Mouse (Mus musculus) cortical plate, adult 2 months (tissue): ENCODE results near the gene Slc52a3. TPM values are rescaled to one million over a fixed set of nuclear protein-coding genes. Genes with fewer than 3 reads are reported as not detected.
A peak's percentile ranks its signal among the peaks of the same experiment; 100 is the strongest.

Source experiments
- H3K27ac ChIP-seq: fragments of 200-500 bp; 2 replicates; pipeline ENCODE4 v1.5.1; 2012; ENCODE audit warnings: low read length, control low read depth, inconsistent platforms; ENCODE audit not compliant: insufficient read depth
- H3K4me1 ChIP-seq: fragments of 200-500 bp; 2 replicates; pipeline ENCODE4 v1.6.1; 2011; ENCODE audit warnings: low read length; ENCODE audit not compliant: control insufficient read depth, insufficient read depth
- H3K4me3 ChIP-seq: fragments of 200-500 bp; 2 replicates; pipeline ENCODE4 v1.5.1; 2011; ENCODE audit warnings: mild to moderate bottlenecking, low read length, control low read depth; ENCODE audit not compliant: insufficient read depth
- CTCF ChIP-seq: fragments of 200-500 bp; IDR thresholded peaks from 2 replicates; pipeline ENCODE4 v1.5.1; 2011; ENCODE audit warnings: mild to moderate bottlenecking, control low read depth, low read length; ENCODE audit not compliant: insufficient read depth; ENCODE audit errors: extremely low read depth
- POLR2A ChIP-seq: fragments of 200-500 bp; IDR thresholded peaks from 2 replicates; pipeline ENCODE4 v1.6.1; 2011; ENCODE audit warnings: mild to moderate bottlenecking, low read length, control low read depth; ENCODE audit not compliant: insufficient read depth; ENCODE audit errors: extremely low read depth
- polyA plus RNA-seq: library from polyadenylated mRNA; depleted of rRNA; stranded (reverse); fragments of >200 nt; gene quantifications from 2 replicates; pipeline ENCODE4 v1.2.3, GENCODE M21; 2012

The Slc52a3 gene
- polyA plus RNA-seq, 1 experiment: 3.3 TPM

DNA sequence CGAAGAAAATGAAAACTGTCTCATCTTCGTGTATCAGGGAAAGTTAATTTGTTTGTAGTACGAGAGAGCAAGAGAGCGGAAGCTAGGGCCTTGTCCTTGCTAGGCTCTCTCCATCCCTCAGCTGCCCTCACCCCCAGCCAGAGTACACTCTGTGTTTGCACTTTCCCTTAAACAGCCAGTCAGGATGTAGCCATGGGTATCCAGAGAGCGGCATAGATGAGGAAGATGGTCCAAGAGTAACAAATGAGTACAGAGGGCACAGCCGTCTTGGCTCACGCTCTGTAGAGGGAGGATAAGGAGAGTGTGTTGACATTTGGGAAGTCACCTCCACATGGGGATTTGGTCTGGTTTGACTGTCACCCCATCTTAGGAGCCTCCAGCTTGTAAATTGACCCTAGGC, 14.3 kb downstream of the Slc52a3 start:
- H3K4me1 ChIP-seq: no peaks in the 10 kb centered on the region; the same call in 1 of the 2 replicates
- no peak overlapping the region for H3K27ac ChIP-seq
- TF ChIP-seq POLR2A (no peak), CTCF (no peak)
- no peak overlapping the region for H3K4me3 ChIP-seq

DNA sequence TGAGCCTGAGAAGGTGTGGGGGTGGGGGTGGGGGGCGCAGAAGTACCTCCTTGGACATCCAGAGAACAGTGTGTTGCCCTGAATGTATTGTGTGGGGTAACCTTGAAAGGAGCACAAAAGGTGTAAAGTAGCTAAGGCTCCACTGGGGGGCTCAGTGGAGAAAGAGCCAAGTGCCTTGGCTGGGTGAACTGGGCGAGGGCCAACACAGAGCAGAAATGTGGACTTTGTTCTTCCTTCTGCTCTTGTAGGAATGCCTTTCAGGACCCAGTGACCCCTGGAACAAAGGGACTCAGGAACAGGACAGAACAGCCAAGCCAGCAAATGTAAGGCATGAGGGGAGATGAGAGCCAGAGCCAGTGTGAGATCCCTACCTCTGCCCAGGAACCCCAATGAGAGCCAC, 15.4 kb downstream of the Slc52a3 start:
- H3K4me3 ChIP-seq: no peak overlapping the region
- peak overlapping the region; percentile 80; the same call in 1 of the 2 replicates for H3K27ac ChIP-seq
- no peak for TF ChIP-seq POLR2A
- H3K4me1 ChIP-seq: no peaks in the 10 kb centered on the region; the same call in 1 of the 2 replicates

DNA sequence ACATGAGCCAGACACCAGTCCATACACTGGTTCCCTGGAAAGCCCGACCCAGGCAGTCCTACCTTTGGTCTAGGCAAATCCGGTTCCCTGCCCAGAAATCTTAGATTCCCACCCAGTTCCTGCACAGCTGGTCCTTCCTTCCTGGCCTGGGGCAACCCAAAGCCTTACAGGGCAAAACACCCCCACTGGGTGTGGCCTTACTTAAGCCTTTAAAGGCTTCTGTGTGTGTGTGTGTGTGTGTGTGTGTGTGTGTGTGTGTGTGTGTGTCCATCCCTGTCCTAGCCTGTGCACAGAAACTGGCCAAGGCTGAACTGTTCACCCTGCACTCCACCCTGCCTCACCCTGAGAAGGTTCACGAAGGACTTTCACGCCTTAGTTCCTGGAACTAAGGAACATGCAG, 15.9 kb downstream of the Slc52a3 start:
- H3K4me3 ChIP-seq: no peak overlapping the region
- H3K27ac ChIP-seq: peak overlapping the region; percentile 80; the same call in 1 of the 2 replicates
- no peak for TF ChIP-seq POLR2A
- no peak for TF ChIP-seq CTCF
- H3K4me1 ChIP-seq: no peaks in the 10 kb centered on the region; the same call in 1 of the 2 replicates

DNA sequence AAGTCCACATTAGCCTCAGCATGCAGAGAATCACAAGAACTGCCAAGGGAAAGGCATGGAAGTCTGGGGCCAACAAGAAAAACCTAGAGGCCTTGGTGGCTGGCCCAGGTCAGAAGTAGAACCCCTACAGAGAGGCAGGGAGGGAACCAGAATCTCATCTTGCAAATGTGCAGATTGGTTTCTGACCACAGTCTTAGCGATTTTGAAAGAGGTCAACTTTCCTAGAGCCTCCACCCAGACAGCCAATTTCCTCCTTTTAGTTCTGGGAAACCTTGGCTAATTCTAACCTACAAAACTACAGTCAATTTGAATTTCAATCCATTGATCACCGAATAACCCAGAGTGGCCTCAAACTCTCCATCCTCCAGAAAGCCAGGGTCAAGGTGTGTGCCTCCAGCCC, 16.4 kb downstream of the Slc52a3 start:
- no peak for TF ChIP-seq CTCF
- TF ChIP-seq POLR2A: no peak
- 0 out of 2 replicates have a peak overlapping the region, but pooled peaks have one; percentile 35 for H3K27ac ChIP-seq
- no peak overlapping the region for H3K4me3 ChIP-seq

DNA sequence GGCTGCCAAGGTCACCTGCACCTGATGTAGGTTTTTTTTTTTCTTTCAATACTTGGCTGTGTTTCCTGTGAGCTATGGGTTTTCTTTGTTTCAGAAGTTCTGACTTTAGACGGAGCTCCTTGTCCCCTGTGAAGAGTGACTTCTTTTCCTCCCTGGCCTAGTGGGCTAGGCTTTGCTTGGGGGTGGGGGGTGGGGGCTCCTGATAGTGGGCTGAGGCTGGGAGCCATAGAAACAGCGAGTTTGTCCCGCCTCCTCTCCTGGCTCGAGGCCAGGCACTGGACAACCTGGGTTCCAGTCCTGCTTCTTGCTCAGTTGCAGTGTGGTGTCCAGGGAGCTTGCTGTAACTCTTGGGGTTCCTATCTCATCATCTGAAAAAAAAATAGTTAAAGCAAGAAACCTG, 19.7 kb downstream of the Slc52a3 start:
- Histone ChIP-seq H3K4me3 (no peak overlapping the region), H3K27ac (no peak overlapping the region), H3K4me1 (no peaks in the 10 kb centered on the region)
- no peak for TF ChIP-seq CTCF

More for the DNA sequence above, 16.4 kb downstream of the Slc52a3 start:
- H3K4me1 ChIP-seq: no peaks in the 10 kb centered on the region; the same call in 1 of the 2 replicates

DNA sequence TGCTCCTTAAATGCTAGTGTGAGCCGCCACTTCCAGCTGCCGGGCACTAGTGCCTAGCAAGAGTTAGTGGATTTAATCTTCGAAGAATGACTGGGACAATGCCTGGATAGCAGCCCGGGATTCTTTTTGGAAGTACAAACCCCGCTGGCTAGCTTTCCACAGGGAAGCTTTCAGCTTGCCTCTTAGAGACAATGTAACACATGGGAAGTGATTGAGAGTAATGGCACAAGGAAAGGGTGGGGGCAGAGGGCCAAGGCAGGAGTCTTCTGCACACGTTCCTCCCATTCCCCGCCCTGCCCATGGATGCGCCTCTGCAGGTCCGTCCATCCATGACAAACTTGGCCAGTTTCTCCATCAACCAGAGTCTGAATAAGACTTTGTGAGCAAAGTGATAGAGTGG, 20.4 kb downstream of the Slc52a3 start:
- TF ChIP-seq CTCF (no peak), POLR2A (no peak)

DNA sequence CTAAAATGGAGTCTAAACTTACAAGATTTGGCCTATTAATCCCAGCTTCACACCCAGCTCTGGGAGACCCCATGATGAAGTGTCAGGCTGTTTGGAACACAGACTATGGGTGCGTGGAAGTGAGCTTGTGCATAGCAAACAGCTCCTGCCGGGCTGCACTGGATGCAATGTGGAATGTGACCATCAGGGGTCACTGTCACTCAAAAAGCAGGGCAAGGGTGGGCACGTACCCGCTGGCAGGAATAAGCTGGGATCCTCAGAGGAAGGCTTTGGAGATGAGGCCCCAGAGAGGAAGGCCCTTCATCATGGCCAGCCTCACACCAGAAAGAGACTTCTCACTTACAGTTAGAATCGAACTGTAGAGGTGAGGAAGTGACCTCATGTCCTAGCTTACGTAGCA, 23.9 kb downstream of the Slc52a3 start:
- no peak overlapping the region for H3K4me3 ChIP-seq
- H3K27ac ChIP-seq: no peak overlapping the region
- TF ChIP-seq CTCF (peak; percentile 71), POLR2A (no peak)
- no peaks in the 10 kb centered on the region for H3K4me1 ChIP-seq

More for the DNA sequence above, 20.4 kb downstream of the Slc52a3 start:
- Histone ChIP-seq H3K27ac (no peak overlapping the region), H3K4me1 (no peaks in the 10 kb centered on the region), H3K4me3 (no peak overlapping the region)

DNA sequence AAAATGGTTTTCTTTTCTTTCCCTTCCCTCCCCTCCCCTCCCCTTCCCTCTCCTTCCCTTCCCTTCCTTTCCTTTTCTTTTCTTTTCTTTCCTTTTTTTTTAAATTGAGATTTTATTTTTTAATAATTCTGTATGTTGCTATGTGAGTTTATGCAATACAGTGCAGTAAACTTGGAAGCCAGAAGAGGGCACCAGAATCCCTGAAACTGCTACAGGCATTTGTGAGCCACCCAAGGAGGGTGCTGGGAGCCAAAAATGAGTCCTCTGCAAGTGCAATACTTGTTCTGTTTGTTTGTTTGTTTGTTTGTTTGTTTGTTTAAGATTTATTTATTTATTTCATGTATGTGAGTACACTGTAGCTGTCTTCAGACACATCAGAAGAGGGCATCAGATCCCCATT, 25.7 kb downstream of the Slc52a3 start:
- no peak for TF ChIP-seq CTCF
- no peak for TF ChIP-seq POLR2A
- Histone ChIP-seq H3K4me3 (no peak overlapping the region), H3K27ac (no peak overlapping the region), H3K4me1 (no peaks in the 10 kb centered on the region)

DNA sequence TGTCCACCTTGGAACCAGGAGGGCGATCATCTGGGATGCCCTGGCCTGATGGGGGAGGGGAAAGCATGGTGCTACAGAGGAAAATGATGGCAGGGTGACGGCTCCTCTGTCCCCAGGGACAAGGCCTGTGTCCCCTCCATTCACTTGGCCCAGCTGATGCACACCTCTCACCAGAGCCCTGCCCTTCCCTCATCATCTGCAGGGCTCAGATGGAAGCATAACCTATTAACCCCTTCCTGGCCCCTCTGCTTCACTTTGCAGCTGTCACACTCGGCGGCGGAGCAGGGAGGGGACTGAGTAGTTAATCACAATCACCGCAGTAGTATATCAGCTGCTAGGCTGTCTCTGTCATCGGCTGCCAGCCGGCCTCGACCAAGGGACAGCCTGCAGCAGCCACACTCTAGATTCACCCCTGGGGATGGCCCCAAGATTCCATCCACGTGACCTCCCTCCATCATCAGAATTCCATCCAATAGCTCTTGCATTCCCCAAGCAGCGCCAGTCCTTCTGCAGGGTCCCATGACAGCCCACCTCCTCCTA, 28.6 kb downstream of the Slc52a3 start:
- no peak overlapping the region for H3K4me3 ChIP-seq
- no peaks in the 10 kb centered on the region for H3K4me1 ChIP-seq
- no peak overlapping the region for H3K27ac ChIP-seq
- no peak for TF ChIP-seq POLR2A
- TF ChIP-seq CTCF: no peak

DNA sequence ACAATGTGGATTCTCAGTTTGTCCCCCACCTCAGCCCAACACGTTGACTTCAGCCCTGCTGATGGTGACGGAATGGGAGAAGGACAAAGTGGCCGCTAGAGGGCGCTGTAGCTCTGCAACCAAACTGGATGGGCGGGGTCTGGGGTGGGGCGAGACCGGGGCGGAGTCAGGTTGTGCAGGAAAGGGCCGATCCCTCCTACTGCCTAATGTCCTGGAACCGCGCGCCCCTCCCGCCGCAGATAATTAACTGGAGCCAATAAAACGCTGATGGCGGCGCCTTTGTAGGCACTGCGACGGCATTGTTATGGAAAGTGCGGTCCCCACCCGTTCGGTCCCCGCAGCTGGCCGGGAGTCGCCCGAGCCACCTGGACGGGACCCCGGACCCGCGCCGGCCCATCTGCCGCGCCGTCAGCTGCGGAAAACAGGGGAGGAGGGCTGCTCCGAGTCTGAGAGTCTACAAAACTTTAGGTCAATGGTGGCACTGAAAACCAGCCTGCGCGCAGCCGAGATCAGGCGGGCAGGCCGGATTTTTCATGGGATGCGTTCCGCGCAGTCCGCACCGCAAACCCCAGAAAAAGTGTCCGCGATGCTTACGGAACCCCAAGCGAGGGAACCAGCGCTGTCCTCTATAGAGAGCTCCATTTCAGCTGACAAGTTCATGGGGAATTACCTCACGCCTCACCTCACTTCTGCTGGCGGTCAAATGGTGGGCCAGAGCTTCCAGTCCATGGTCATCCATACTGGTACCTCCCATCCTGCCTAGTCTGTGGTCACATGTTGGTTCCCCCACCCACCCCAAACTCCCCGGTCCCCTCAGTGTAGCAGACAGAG, 33.2 kb downstream of the Slc52a3 start:
- Histone ChIP-seq H3K27ac (no peak overlapping the region), H3K4me1 (no peaks in the 10 kb centered on the region), H3K4me3 (peak overlapping the region; percentile 58)
- no peak for TF ChIP-seq POLR2A
- peak; percentile 84 for TF ChIP-seq CTCF
